Mouse (Mus musculus) C2C12 (cell line): ENCODE measurements around the gene Cfl1. TPM values are rescaled to one million over a fixed set of nuclear protein-coding genes. Genes with fewer than 3 reads are reported as not detected.

Experiments used
- H3K27me3 ChIP-seq: one replicate; pipeline ENCODE4 v1.6.1; 2011; ENCODE audit not compliant: control insufficient read depth, insufficient read depth, insufficient read length
- H3K36me3 ChIP-seq: one replicate; pipeline ENCODE4 v1.6.1; 2011; ENCODE audit not compliant: control insufficient read depth, insufficient read depth
- H3K4me3 ChIP-seq: one replicate; pipeline ENCODE4 v1.5.1; 2011; ENCODE audit warnings: mild to moderate bottlenecking, control low read depth; ENCODE audit not compliant: poor library complexity, insufficient read depth, severe bottlenecking
- H3K79me2 ChIP-seq: one replicate; pipeline ENCODE4 v1.6.1; 2011; ENCODE audit not compliant: control insufficient read depth, insufficient read depth
- H3K79me3 ChIP-seq: one replicate; pipeline ENCODE4 v1.6.1; 2011; ENCODE audit warnings: low read depth, control low read depth
- H3ac ChIP-seq: one replicate; pipeline ENCODE3; 2011; ENCODE audit warnings: low read depth; ENCODE audit not compliant: control insufficient read depth, insufficient read length
- CEBPB ChIP-seq: IDR thresholded peaks from one replicate; pipeline ENCODE4 v1.6.1; 2011; ENCODE audit warnings: low read depth, mild to moderate bottlenecking, control low read depth, moderate library complexity
- CTCF ChIP-seq: IDR thresholded peaks from one replicate; pipeline ENCODE4 v1.5.1; 2011; ENCODE audit not compliant: control insufficient read depth, insufficient read depth, insufficient read length
- FOSL1 ChIP-seq: IDR thresholded peaks from one replicate; pipeline ENCODE4 v1.8.0; 2011; ENCODE audit warnings: mild to moderate bottlenecking, low read length; ENCODE audit not compliant: poor library complexity, insufficient read depth, severe bottlenecking
- MAX ChIP-seq: IDR thresholded peaks from one replicate; pipeline ENCODE4 v1.6.1; 2011; ENCODE audit warnings: mild to moderate bottlenecking, control low read depth
- MYOD1 ChIP-seq: IDR thresholded peaks from one replicate; pipeline ENCODE4 v1.6.1; 2011; ENCODE audit warnings: low read depth; ENCODE audit not compliant: control insufficient read depth, insufficient read length
- MYOG ChIP-seq: IDR thresholded peaks from one replicate; pipeline ENCODE4 v1.6.1; 2011; ENCODE audit not compliant: control insufficient read depth, insufficient read length; ENCODE audit errors: extremely low read depth
- USF1 ChIP-seq: IDR thresholded peaks from one replicate; pipeline ENCODE4 v1.6.1; 2011; ENCODE audit warnings: low read depth, mild to moderate bottlenecking, control low read depth, moderate library complexity
- polyA plus RNA-seq: library from polyadenylated mRNA; unstranded; fragments of >200 nt; fragmentation: generic; extraction: Trizol; gene quantifications from one replicate; pipeline ENCODE4 v1.2.1, GENCODE M21; 2012; ENCODE audit warnings: missing spikeins

The Cfl1 gene
- polyA plus RNA-seq, 1 experiment, result 2,315 TPM

- Histone ChIP-seq H3K4me3 (no peak overlapping the region), H3K36me3 (no peaks in the 10 kb centered on the region), H3K79me3 (no peaks in the 10 kb centered on the region), H3K79me2 (no peaks in the 10 kb centered on the region), H3ac (peak overlapping the region; percentile 1), H3K27me3 (no peaks in the 10 kb centered on the region)
- no peak for TF ChIP-seq FOSL1
Observed at GRCm38 (mm10) chr19:5511074-5511632, 20.9 kb downstream of the Cfl1 start.

- H3K4me3 ChIP-seq, result no peak overlapping the region
- H3K36me3 ChIP-seq, result no peaks in the 10 kb centered on the region
- H3K79me2 ChIP-seq, result no peaks in the 10 kb centered on the region
- no peaks in the 10 kb centered on the region for H3K27me3 ChIP-seq
- no peaks in the 10 kb centered on the region for H3K79me3 ChIP-seq
- H3ac ChIP-seq, result no peak overlapping the region
- no peak for TF ChIP-seq CEBPB
Observed at GRCm38 (mm10) chr19:5512091-5513004, 22.1 kb downstream of the Cfl1 start.

DNA sequence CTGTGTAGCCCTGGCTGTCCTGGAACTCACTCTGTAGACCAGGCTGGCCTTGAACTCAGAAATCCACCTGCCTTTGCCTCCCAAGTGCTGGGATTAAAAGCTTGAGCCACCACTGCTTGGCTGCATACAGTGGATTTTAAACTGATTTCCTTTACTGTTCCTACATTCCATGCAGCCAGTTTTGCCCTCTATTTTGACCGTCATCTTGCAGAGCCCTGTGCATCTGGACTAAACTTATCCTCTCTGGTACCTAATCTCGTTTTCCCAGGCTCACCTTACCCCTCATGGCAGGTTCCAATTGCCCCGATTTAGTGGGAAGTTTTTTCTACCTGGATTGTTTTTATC lies 22.7 kb downstream of the Cfl1 start:
- Histone ChIP-seq H3K36me3 (no peaks in the 10 kb centered on the region), H3K79me3 (no peaks in the 10 kb centered on the region), H3K4me3 (no peak overlapping the region), H3ac (no peak overlapping the region), H3K79me2 (no peaks in the 10 kb centered on the region), H3K27me3 (no peaks in the 10 kb centered on the region)
- no peak for TF ChIP-seq MYOD1
- TF ChIP-seq MYOG, result no peak
- TF ChIP-seq FOSL1, result no peak
- no peak for TF ChIP-seq USF1
- TF ChIP-seq MAX, result no peak
- TF ChIP-seq CTCF, result no peak
- no peak for TF ChIP-seq CEBPB

DNA sequence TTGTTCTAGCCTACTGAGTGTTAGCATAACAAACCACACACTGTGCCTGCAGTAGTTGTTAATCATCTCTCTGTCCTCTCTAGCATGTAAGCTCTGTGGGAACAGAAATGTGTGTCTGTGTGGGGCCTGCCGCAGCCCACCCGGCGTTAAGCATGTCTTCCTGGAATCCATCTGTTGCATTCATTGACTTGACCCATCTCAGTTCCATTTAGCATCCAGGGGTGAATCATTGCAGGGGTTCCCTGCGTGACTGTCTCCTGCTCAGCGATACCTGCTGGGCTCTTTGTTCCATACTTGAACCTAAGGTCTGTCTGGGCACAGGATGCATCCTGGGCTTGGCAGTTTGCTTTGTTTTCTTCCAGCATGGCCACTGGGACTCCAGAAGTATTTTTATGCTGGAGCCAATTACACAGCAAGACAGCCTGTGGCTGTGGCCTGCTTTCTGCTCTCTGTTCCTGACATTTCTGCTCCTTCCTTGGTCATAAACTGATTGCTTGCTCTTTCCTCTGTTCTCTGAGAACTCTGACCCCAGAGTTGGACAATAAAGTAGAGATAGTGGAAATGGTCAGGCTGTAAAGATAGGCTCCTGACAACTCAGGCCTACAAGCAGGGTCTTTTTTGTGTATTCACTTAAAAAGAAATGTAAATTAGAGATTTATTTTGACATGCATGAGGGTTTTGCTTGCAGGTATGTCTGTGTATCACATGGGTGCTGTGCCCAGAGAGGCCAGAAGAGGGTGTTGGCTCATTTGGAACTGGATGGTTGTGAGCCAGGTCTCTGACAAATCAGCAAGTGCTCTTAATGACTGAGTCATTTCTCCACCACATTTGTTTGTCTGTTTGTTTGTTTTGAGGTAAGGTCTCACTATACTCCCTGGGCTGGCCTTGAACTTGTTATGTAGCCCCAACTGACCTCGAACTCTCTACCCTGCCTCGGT lies 25.9 kb downstream of the Cfl1 start:
- TF ChIP-seq MYOG (no peak), USF1 (no peak), MAX (no peak), CTCF (no peak), FOSL1 (no peak), MYOD1 (no peak), CEBPB (no peak)
- Histone ChIP-seq H3K36me3 (no peaks in the 10 kb centered on the region), H3K27me3 (no peaks in the 10 kb centered on the region), H3K4me3 (no peak overlapping the region), H3K79me2 (no peaks in the 10 kb centered on the region), H3ac (no peak overlapping the region), H3K79me3 (no peaks in the 10 kb centered on the region)

DNA sequence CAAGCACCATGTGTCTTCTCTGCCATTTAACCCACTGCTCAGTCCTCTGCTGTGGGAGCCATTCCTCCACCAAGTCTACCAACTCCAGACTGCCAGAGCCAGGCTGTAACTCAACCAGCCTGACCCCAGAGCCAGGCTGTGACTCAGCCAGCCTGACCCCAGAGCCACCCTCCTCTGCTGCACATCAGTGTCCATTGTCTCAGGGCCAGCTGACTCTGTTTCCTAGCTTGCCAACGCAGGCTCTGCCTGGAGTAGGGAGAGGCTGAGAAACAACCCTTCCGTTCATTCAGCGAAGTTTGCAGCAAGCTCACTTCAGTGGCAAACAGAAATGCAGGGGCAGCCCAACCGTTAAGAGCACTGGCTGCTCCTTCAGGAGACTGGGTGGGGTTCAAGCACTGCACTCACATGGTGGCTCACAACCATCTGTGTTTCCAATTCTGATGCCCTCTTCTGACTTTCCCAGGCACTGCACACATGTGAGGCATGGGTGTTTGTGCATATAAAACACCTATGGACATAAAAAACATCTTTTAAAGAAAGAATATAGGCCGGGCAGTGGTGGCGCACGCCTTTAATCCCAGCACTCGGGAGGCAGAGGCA lies 26.8 kb downstream of the Cfl1 start:
- Histone ChIP-seq H3K36me3 (no peaks in the 10 kb centered on the region), H3K79me2 (no peaks in the 10 kb centered on the region), H3ac (no peak overlapping the region), H3K27me3 (no peaks in the 10 kb centered on the region), H3K79me3 (no peaks in the 10 kb centered on the region), H3K4me3 (no peak overlapping the region)
- TF ChIP-seq CTCF (no peak), MYOD1 (no peak), USF1 (no peak), FOSL1 (no peak), MYOG (no peak), CEBPB (no peak), MAX (no peak)

DNA sequence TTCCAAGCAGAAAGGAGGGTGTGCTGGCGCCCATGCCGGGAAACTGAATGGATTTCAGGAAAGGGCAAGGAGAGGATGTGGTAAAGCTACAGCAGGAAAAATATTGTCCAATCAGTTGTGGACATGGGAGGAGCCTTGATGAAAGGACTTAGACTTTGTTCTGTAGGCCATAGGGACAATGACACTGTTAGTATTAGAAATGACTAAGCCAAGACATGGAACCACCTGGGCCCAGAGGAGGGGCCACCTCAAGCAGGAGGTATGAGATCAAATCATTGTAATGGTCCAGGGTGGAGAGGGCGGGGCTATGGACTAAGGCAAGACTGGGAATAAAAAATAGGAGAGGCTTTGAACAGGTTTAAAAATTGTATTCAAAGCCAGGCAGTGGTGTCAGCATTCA lies 28.5 kb downstream of the Cfl1 start:
- Histone ChIP-seq H3K79me3 (no peaks in the 10 kb centered on the region), H3K4me3 (no peak overlapping the region), H3K79me2 (no peaks in the 10 kb centered on the region), H3K36me3 (no peaks in the 10 kb centered on the region), H3ac (no peak overlapping the region), H3K27me3 (no peaks in the 10 kb centered on the region)
- no peak for TF ChIP-seq CEBPB
- no peak for TF ChIP-seq CTCF
- TF ChIP-seq USF1, result no peak
- TF ChIP-seq FOSL1, result no peak
- no peak for TF ChIP-seq MYOG
- no peak for TF ChIP-seq MYOD1
